Mouse (Mus musculus) megakaryocyte-erythroid progenitor cell, adult 5-6 weeks (primary cell): ENCODE results near the gene Olfr1341. TPM values are rescaled to one million over a fixed set of nuclear protein-coding genes. Genes with fewer than 3 reads are reported as not detected.

ENCODE experiments used
- ATAC-seq: replicated peaks from 2 replicates; pipeline ENCODE4 v1.8.0; 2016; ENCODE audit warnings: mild to moderate bottlenecking, inconsistent platforms; ENCODE audit not compliant: severe bottlenecking, poor library complexity, low FRiP score, low TSS enrichment
- total RNA-seq, 2 experiments: library from RNA; stranded (forward) in 1 of 2; stranded (reverse) in 1 of 2; fragments of 200-1000, 215-1000 nt in 1 of 2; fragments of >200 nt in 1 of 2; fragmentation: Nextera tagmentation in 1 of 2; gene quantifications; 2 replicates each; pipeline ENCODE4 v1.2.3; 2014 to 2017

The Olfr1341 gene
- total RNA-seq (2014; fragmentation: Nextera tagmentation) = not detected in 2 replicates
- total RNA-seq (2017) = not detected in 2 replicates

- ATAC-seq = no peak
Measured at GRCm38 (mm10) chr4:118703223-118703622, at the start of gene Olfr1341. Gene Olfr1341 (plus strand): TSS chr4:118703523.

- no peak for ATAC-seq
Measured at GRCm38 (mm10) chr4:118658652-118659051, 44.7 kb upstream of the Olfr1341 start, which contains the start of gene Olfr62. Gene Olfr62 (plus strand): TSS chr4:118658952.

- ATAC-seq = no peak
Measured at GRCm38 (mm10) chr4:118687086-118687485, 16.2 kb upstream of the Olfr1341 start.

GRCm38 (mm10) chr4:118692412-118692973 lies 10.8 kb upstream of the Olfr1341 start, which contains the start of gene Olfr1342:
Gene Olfr1342 (minus strand): TSS chr4:118692756.
- ATAC-seq = no peak

GRCm38 (mm10) chr4:118693812-118694211 lies 9.5 kb upstream of the Olfr1341 start:
- ATAC-seq = no peak

- ATAC-seq = no peak
Measured at GRCm38 (mm10) chr4:118708086-118708485, 4.8 kb downstream of the Olfr1341 start.

GRCm38 (mm10) chr4:118711656-118712055 lies 8.3 kb downstream of the Olfr1341 start:
- ATAC-seq = no peak

GRCm38 (mm10) chr4:118719838-118720237 lies 16.5 kb downstream of the Olfr1341 start, which contains the start of gene Olfr1340:
Gene Olfr1340 (plus strand): TSS chr4:118720138.
- no peak for ATAC-seq

GRCm38 (mm10) chr4:118721742-118722483 lies 18.6 kb downstream of the Olfr1341 start:
- no peak for ATAC-seq

GRCm38 (mm10) chr4:118731875-118732274 lies 28.6 kb downstream of the Olfr1341 start, which contains the start of gene Olfr1339:
Gene Olfr1339 (plus strand): TSS chr4:118732175.
- no peak for ATAC-seq

GRCm38 (mm10) chr4:118739574-118739973 lies 36.3 kb downstream of the Olfr1341 start:
- no peak for ATAC-seq

- ATAC-seq = no peak
Measured at GRCm38 (mm10) chr4:118740988-118741698, 37.8 kb downstream of the Olfr1341 start.

GRCm38 (mm10) chr4:118741881-118742280 lies 38.6 kb downstream of the Olfr1341 start:
- no peak for ATAC-seq

- ATAC-seq = no peak
Measured at GRCm38 (mm10) chr4:118758637-118759036, 55.3 kb downstream of the Olfr1341 start, which contains the start of gene Olfr1338. Gene Olfr1338 (minus strand): TSS chr4:118758737.

Other genes starting within 250 kb of the Olfr1341 start
- 2.3 and 5.7 TPM in 2 replicates for gene Mpl, start 246.0 kb upstream of the Olfr1341 start, total RNA-seq (2014; fragmentation: Nextera tagmentation)
- 0.47 and 1.7 TPM in 2 replicates for gene Mpl, start 246.0 kb upstream of the Olfr1341 start, total RNA-seq (2017)
- 0.99 TPM in 1 of 2 replicates, not detected in the other for gene Tie1, start 213.5 kb upstream of the Olfr1341 start, total RNA-seq (2014; fragmentation: Nextera tagmentation)
- gene Tie1, start 213.5 kb upstream of the Olfr1341 start, total RNA-seq (2017) = 1.3 and 2.5 TPM in 2 replicates
- not detected in 2 replicates for gene 2610528J11Rik, start 176.5 kb upstream of the Olfr1341 start, total RNA-seq (2014; fragmentation: Nextera tagmentation)
- gene 2610528J11Rik, start 176.5 kb upstream of the Olfr1341 start, total RNA-seq (2017) = not detected in 2 replicates
- not detected in 2 replicates for gene Tmem125, start 159.5 kb upstream of the Olfr1341 start, total RNA-seq (2014; fragmentation: Nextera tagmentation)
- gene Tmem125, start 159.5 kb upstream of the Olfr1341 start, total RNA-seq (2017) = not detected in 2 replicates
- not detected in 2 replicates for gene Cfap57, start 82.7 kb upstream of the Olfr1341 start, total RNA-seq (2014; fragmentation: Nextera tagmentation)
- not detected in 2 replicates for gene Cfap57, start 82.7 kb upstream of the Olfr1341 start, total RNA-seq (2017)
- 99.6 and 135 TPM in 2 replicates for gene Ebna1bp2, start 82.7 kb upstream of the Olfr1341 start, total RNA-seq (2014; fragmentation: Nextera tagmentation)
- gene Ebna1bp2, start 82.7 kb upstream of the Olfr1341 start, total RNA-seq (2017) = 166 and 198 TPM in 2 replicates
- gene Olfr62, start 44.6 kb upstream of the Olfr1341 start, total RNA-seq (2014; fragmentation: Nextera tagmentation) = not detected in 2 replicates
- not detected in 2 replicates for gene Olfr62, start 44.6 kb upstream of the Olfr1341 start, total RNA-seq (2017)
- not detected in 2 replicates for gene Olfr1342, start 10.8 kb upstream of the Olfr1341 start, total RNA-seq (2014; fragmentation: Nextera tagmentation)
- gene Olfr1342, start 10.8 kb upstream of the Olfr1341 start, total RNA-seq (2017) = not detected in 2 replicates
- not detected in 2 replicates for gene Olfr1340, start 16.6 kb downstream of the Olfr1341 start, total RNA-seq (2014; fragmentation: Nextera tagmentation)
- gene Olfr1340, start 16.6 kb downstream of the Olfr1341 start, total RNA-seq (2017) = not detected in 2 replicates
- gene Olfr1339, start 28.7 kb downstream of the Olfr1341 start, total RNA-seq (2014; fragmentation: Nextera tagmentation) = not detected in 2 replicates
- not detected in 2 replicates for gene Olfr1339, start 28.7 kb downstream of the Olfr1341 start, total RNA-seq (2017)
- not detected in 2 replicates for gene Olfr1338, start 55.2 kb downstream of the Olfr1341 start, total RNA-seq (2014; fragmentation: Nextera tagmentation)
- not detected in 2 replicates for gene Olfr1338, start 55.2 kb downstream of the Olfr1341 start, total RNA-seq (2017)
- not detected in 2 replicates for gene Olfr1337, start 79.1 kb downstream of the Olfr1341 start, total RNA-seq (2014; fragmentation: Nextera tagmentation)
- gene Olfr1337, start 79.1 kb downstream of the Olfr1341 start, total RNA-seq (2017) = not detected in 2 replicates
- gene Olfr1335, start 106.4 kb downstream of the Olfr1341 start, total RNA-seq (2014; fragmentation: Nextera tagmentation) = not detected in 2 replicates
- gene Olfr1335, start 106.4 kb downstream of the Olfr1341 start, total RNA-seq (2017) = not detected in 2 replicates
- gene Olfr1333, start 132.8 kb downstream of the Olfr1341 start, total RNA-seq (2014; fragmentation: Nextera tagmentation) = not detected in 2 replicates
- gene Olfr1333, start 132.8 kb downstream of the Olfr1341 start, total RNA-seq (2017) = not detected in 2 replicates
- gene Olfr1331, start 161.1 kb downstream of the Olfr1341 start, total RNA-seq (2014; fragmentation: Nextera tagmentation) = not detected in 2 replicates
- gene Olfr1331, start 161.1 kb downstream of the Olfr1341 start, total RNA-seq (2017) = not detected in 2 replicates
- not detected in 2 replicates for gene Olfr1330, start 185.1 kb downstream of the Olfr1341 start, total RNA-seq (2014; fragmentation: Nextera tagmentation)
- gene Olfr1330, start 185.1 kb downstream of the Olfr1341 start, total RNA-seq (2017) = not detected in 2 replicates
- not detected in 2 replicates for gene Olfr1329, start 213.9 kb downstream of the Olfr1341 start, total RNA-seq (2014; fragmentation: Nextera tagmentation)
- not detected in 2 replicates for gene Olfr1329, start 213.9 kb downstream of the Olfr1341 start, total RNA-seq (2017)
- not detected in 2 replicates for gene Olfr1328, start 235.1 kb downstream of the Olfr1341 start, total RNA-seq (2014; fragmentation: Nextera tagmentation)
- not detected in 2 replicates for gene Olfr1328, start 235.1 kb downstream of the Olfr1341 start, total RNA-seq (2017)